Mouse (Mus musculus) retina, postnatal 7 days (tissue): ENCODE measurements around the gene Grid2.

Experiments used
- DNase-seq: peaks from one replicate; pipeline ENCODE4 v3.0.0-alpha.2; 2012; ENCODE audit warnings: low read depth, low spot score

Gene Grid2

GRCm38 (mm10) chr6:63609570-63609969 lies 353.9 kb downstream of the Grid2 start:
- no peak for DNase-seq

GRCm38 (mm10) chr6:63635970-63636369 lies 380.3 kb downstream of the Grid2 start:
- no peak for DNase-seq

- no peak for DNase-seq
Observed at GRCm38 (mm10) chr6:63659423-63659822, 403.7 kb downstream of the Grid2 start.

- DNase-seq: no peak
Observed at GRCm38 (mm10) chr6:63685689-63686088, 430.0 kb downstream of the Grid2 start.

GRCm38 (mm10) chr6:63701684-63702083 lies 446.0 kb downstream of the Grid2 start:
- DNase-seq: no peak

GRCm38 (mm10) chr6:63733740-63734139 lies 478.1 kb downstream of the Grid2 start:
- DNase-seq: peak; percentile 8

- DNase-seq: no peak
Observed at GRCm38 (mm10) chr6:63762535-63762934, 506.9 kb downstream of the Grid2 start.

GRCm38 (mm10) chr6:63794679-63795078 lies 539.0 kb downstream of the Grid2 start:
- DNase-seq: peak; percentile 6

- no peak for DNase-seq
Observed at GRCm38 (mm10) chr6:63820236-63820635, 564.6 kb downstream of the Grid2 start.

GRCm38 (mm10) chr6:63862628-63863027 lies 607.0 kb downstream of the Grid2 start:
- DNase-seq: no peak

GRCm38 (mm10) chr6:63877088-63877764 lies 621.5 kb downstream of the Grid2 start:
- DNase-seq: no peak

GRCm38 (mm10) chr6:63877765-63878345 lies 622.2 kb downstream of the Grid2 start:
- no peak for DNase-seq

GRCm38 (mm10) chr6:63894714-63895113 lies 639.0 kb downstream of the Grid2 start:
- DNase-seq: no peak

- DNase-seq: no peak
Observed at GRCm38 (mm10) chr6:63898171-63898570, 642.5 kb downstream of the Grid2 start.

- DNase-seq: no peak
Observed at GRCm38 (mm10) chr6:63917035-63917570, 661.4 kb downstream of the Grid2 start.

GRCm38 (mm10) chr6:63921951-63922350 lies 666.3 kb downstream of the Grid2 start:
- DNase-seq: no peak

GRCm38 (mm10) chr6:63931201-63931600 lies 675.5 kb downstream of the Grid2 start:
- no peak for DNase-seq

- no peak for DNase-seq
Observed at GRCm38 (mm10) chr6:63946721-63947120, 691.0 kb downstream of the Grid2 start.

- no peak for DNase-seq
Observed at GRCm38 (mm10) chr6:63963789-63964188, 708.1 kb downstream of the Grid2 start.

GRCm38 (mm10) chr6:63964269-63964668 lies 708.6 kb downstream of the Grid2 start:
- peak; percentile 3 for DNase-seq

- peak; percentile 4 for DNase-seq
Observed at GRCm38 (mm10) chr6:63964735-63965134, 709.1 kb downstream of the Grid2 start.

GRCm38 (mm10) chr6:64046084-64046483 lies 790.4 kb downstream of the Grid2 start:
- no peak for DNase-seq

GRCm38 (mm10) chr6:64046732-64047131 lies 791.1 kb downstream of the Grid2 start:
- no peak for DNase-seq
